Mouse (Mus musculus) thymus, postnatal 4 days (tissue): Measurements from ENCODE around the gene Zyg11b.

ENCODE experiments used
- DNase-seq: peaks from one replicate; pipeline ENCODE4 v3.0.0; 2021

Zyg11b gene

GRCm38 (mm10) chr4:108317656-108318605 is 17.0 kb upstream of the Zyg11b start:
- peak; percentile 52 for DNase-seq

GRCm38 (mm10) chr4:108314041-108314440 is 13.1 kb upstream of the Zyg11b start:
- no peak for DNase-seq

DNA sequence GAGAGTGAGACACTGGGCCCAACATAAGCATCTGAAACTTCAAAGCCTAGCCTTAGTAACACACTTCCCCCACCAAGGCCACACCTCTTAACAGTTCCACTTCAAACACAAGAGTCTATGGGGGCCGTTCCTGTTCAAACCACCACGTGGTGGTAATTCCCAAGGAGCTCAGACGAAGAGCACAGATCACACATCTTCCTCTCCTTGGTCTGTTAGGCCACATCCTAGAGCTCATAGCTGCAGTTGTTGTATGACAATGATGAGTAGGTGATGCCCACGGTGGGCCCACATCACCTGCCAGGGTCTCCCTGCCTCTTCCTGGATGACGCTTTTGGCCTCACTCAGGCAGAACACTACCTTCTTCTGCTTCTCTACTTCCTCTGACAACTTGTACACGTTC is 9.8 kb upstream of the Zyg11b start:
- DNase-seq: peak; percentile 49

GRCm38 (mm10) chr4:108302296-108302890 is 1.5 kb upstream of the Zyg11b start:
- DNase-seq: no peak

GRCm38 (mm10) chr4:108300266-108300665 is 630 bp downstream of the Zyg11b start:
- DNase-seq: peak; percentile 57

DNA sequence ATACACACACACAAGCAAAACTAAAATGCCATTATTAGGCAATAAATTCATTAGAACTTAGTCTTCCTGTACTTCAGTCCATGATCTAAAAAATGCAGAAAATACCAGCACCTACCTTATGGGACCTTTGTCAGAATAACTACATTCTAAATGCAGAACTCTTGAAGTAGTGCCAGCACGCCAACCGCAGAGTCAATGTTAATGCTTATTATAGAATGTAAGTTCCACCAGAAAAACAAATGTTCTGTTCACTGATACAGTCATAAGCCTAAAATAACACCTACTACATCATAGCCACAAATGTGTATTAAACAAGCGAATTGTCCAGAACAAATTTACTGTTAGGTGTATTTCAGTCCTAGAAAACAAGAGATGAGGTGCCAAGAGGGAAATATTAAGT is 23.9 kb downstream of the Zyg11b start:
- no peak for DNase-seq

DNA sequence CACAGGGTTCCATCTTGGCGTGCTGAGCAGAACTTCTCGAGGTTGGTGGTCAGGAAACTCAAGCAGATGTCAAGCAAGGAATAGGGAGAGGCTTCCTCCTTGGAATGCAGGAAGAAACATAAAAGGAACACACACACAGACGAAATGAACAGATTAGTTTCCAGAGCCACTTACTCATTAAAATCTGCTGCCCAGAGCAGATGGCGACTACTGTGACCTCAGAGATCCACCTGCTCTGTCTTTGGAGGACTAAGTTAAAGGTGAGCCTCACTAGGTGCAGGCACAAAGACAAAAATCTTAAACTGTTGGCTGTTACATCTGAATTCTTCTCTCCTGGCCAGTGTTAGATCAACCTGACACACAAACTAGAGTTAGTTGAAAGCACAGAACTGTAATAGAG is 28.6 kb downstream of the Zyg11b start:
- DNase-seq: no peak

GRCm38 (mm10) chr4:108265774-108266173 is 35.1 kb downstream of the Zyg11b start:
- no peak for DNase-seq

GRCm38 (mm10) chr4:108253317-108253716 is 47.6 kb downstream of the Zyg11b start:
- peak; percentile 50 for DNase-seq

DNA sequence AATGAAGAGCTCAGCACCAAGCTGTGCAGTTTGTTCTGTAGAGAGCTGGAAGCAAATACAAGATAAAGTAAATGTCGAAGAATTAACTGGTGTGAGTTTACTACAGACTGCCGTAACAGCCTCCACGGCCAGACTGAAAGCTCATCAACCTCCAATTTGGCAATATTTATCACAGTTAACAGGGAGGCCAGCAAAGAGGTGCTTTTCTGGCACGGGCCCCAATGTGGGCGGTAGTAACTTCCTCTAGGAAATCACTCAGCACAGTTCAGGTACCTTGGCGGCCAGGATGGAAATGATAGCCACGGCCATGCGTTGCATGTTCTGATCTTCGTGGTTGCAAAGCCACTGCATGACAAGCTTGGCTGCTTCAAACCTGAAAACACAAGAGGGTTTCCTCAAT is 50.4 kb downstream of the Zyg11b start:
- DNase-seq: no peak

DNA sequence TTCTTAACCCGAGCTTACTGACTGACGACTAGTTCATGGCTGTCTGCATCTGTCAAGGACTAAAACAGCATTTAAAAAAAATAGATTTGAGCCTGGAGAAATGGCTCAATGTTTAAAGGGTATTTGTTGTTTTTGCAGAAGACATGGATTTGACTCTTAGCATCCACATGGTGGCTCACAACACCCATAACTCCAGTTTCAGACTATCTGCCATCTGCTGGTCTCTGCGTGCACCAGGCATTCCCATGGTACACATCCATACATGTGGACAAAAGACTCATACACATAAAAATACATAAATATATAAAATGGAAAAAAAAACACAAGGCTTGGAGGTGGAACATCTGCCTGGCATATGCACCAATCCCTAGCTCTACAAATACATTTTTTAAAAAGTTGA is 51.6 kb downstream of the Zyg11b start:
- no peak for DNase-seq

GRCm38 (mm10) chr4:108233654-108234053 is 67.2 kb downstream of the Zyg11b start:
- DNase-seq: no peak

- DNase-seq: no peak
Measured at GRCm38 (mm10) chr4:108225341-108225872, 75.5 kb downstream of the Zyg11b start.

DNA sequence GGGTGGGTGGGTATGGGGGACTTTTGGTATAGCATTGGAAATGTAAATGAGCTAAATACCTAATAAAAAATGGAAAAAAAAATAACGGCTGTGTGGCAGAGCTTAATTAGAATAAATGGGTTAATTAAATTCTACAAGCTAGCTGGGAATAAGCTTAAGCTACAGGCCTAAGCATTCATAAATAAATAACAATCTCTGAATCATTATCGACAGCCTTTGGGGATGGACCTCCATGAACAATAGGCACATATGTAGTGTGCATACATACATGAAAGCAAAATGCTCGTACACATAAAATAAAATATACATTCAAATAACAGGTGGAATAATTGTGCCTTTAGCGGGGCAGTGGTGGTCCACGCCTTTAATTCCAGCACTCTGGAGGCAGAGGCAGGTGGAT is 78.4 kb downstream of the Zyg11b start:
- DNase-seq: no peak

DNA sequence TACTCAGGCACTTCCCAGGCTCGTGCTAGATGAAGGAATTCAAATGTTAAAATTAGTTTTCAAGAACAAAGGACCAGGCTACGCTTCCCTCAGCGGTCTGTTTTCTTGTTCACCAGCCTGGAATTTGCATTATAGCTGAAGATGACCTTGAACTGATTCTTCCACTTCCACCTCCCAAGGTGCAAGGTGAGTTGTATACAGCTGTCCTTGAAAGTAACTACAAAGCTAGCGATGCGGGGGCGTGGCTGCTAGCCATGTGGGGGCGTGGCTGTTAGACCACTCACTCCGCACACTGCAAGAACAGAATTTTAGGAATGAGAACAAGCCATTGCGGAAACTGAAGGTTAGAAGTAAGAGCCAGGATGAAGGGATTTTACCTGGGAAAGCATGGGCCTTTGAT is 81.9 kb downstream of the Zyg11b start:
- DNase-seq: no peak

- DNase-seq: peak; percentile 25
Measured at GRCm38 (mm10) chr4:108217332-108218179, 83.3 kb downstream of the Zyg11b start, which contains the start of gene Zyg11a. Gene Zyg11a (minus strand): TSS chr4:108218048.

DNA sequence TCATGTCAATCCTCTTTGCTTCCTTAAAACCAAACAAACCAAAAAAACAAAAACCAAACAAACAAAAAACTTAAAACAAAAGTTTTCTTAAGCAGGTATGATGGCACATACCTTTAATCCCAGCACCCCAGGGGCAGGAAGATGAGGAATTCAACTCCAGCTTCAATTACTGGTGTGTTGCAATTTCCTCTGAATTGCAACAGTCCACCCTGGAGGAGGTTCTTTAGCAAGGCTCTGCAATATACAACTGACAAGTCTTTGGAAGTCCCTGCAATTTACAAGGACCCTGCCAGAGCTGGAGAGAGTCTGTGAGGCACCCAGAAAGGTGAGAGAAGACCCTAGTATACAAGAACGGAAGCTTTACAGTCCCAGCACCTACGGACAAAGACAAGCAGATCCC is 87.9 kb downstream of the Zyg11b start:
- no peak for DNase-seq

- DNase-seq: no peak
Measured at GRCm38 (mm10) chr4:108204629-108205028, 96.3 kb downstream of the Zyg11b start.

GRCm38 (mm10) chr4:108199236-108199635 is 101.7 kb downstream of the Zyg11b start:
- no peak for DNase-seq

DNA sequence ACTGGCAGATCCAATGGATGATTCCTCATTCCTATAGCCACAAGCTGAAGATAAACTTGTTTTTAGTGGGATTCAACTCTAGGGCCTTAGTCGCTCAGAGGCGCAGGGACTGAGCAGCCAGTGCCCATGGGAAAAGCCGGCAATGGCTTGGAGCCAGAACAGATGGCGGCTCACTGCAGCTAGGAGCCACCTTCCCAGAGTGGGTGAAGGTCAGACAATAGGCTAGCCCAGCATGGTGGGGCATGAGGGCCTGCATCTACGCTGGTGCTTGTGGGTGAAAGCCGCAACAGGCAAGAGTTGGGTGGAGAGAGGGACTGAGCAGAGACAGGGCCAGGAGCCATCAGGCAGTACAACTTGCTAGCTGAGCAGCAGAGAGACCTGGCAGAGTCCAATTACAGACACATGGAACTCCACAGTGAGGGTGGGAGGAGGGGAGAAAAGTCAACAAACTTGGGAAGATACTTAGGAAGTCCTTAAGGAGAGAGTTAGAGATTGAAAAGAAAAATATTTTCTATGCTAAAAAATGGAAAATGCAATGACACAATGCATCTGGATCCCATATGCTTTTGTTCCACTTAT is 104.5 kb downstream of the Zyg11b start:
- DNase-seq: no peak

GRCm38 (mm10) chr4:108192821-108193323 is 108.0 kb downstream of the Zyg11b start:
- DNase-seq: no peak

DNA sequence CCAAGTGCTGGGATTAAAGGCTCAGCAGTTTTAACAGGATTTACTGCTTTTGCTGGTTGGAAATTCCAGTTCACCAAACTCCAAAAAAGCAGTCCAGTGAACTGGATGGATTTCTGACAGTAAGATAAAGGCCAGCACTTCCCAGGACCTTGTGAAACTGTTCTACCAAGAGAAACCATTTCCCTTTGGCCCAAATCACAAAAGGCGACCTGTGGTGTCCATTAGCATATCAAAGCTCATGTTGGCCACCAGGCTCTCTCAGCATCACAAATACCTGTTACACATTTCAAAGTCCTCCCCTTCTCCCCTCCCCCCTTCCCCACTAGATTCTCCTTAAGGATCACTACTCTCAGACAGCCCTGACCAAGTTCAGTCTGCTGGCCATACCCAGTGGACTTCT is 118.6 kb downstream of the Zyg11b start:
- DNase-seq: no peak
